ENCODE assay signal across 23 mouse cellular contexts in genomic region chr1:181327636-181328420, GRCm38 (mm10). TPM values are rescaled to one million over a fixed set of nuclear protein-coding genes. Genes with fewer than 3 reads are reported as not detected.
DNase-seq lines count a peak whose midpoint lies in the region; ATAC-seq lines count a peak whose summit lies in the region.
"Had no signal": no experiment of that assay in that cellular context is flagged by ENCODE, and none has a peak within 500 bp of the region (broad histone marks: within the 10 kb centered on the region; RNA-seq: fewer than 3 reads in every experiment).

No protein-coding gene starts in this region.

- 80% methylated on average over 10 of the region's 10 CpGs for WGBS in liver, embryonic 12.5 days (ENCODE audit: insufficient replicate concordance)
- 69% methylated on average over 10 of the region's 10 CpGs for WGBS in forebrain, embryonic 16.5 days
- 88% methylated on average over 10 of the region's 10 CpGs for WGBS in hindbrain, embryonic 12.5 days

- no peak for ATAC-seq in liver, embryonic 12.5 days
- ATAC-seq in forebrain, embryonic 16.5 days, result no peak
- ATAC-seq in hindbrain, embryonic 12.5 days (ENCODE audit: low FRiP score), result no peak
- ATAC-seq: forebrain, embryonic 15.5 days had no signal

- H3K4me1 ChIP-seq in liver, embryonic 12.5 days, result peaks cover 74% of the 10 kb centered on the region
- peaks cover 8% of the 10 kb centered on the region for H3K4me1 ChIP-seq in forebrain, embryonic 16.5 days (replicated peaks; ENCODE audit: control insufficient read depth, insufficient read depth, low read length)
- no peaks in the 10 kb centered on the region for H3K4me1 ChIP-seq in hindbrain, embryonic 12.5 days

- H3K4me3 ChIP-seq in liver, embryonic 12.5 days, result no peak overlapping the region
- no peak overlapping the region for H3K4me3 ChIP-seq in forebrain, embryonic 16.5 days (replicated peaks; ENCODE audit: low read length)
- H3K4me3 ChIP-seq in hindbrain, embryonic 12.5 days, result no peak overlapping the region
- H3K4me3 ChIP-seq: embryonic facial prominence, embryonic 13.5 days; forebrain, embryonic 15.5 days had no signal

- no peak overlapping the region for H3K9ac ChIP-seq in liver, embryonic 12.5 days
- no peak overlapping the region for H3K9ac ChIP-seq in forebrain, embryonic 16.5 days (replicated peaks; ENCODE audit: low read depth, low read length)
- no peak overlapping the region for H3K9ac ChIP-seq in hindbrain, embryonic 12.5 days
- H3K9ac ChIP-seq: embryonic facial prominence, embryonic 13.5 days; forebrain, embryonic 15.5 days; hindbrain, embryonic 14.5 days; liver, embryonic 14.5 days had no signal

- intact Hi-C loops in left cerebral cortex, postnatal 25 days (cut with DNase I), result loop anchor here (1.0 to 5.0 kb wide), 2 partner anchors 41 to 51 kb away; no protein-coding TSS in a partner anchor

- no peaks in the 10 kb centered on the region for H3K27me3 ChIP-seq in liver, embryonic 12.5 days (replicated peaks)
- no peaks in the 10 kb centered on the region for H3K27me3 ChIP-seq in forebrain, embryonic 16.5 days (replicated peaks; ENCODE audit: control insufficient read depth, insufficient read depth, low read length)
- H3K27me3 ChIP-seq in hindbrain, embryonic 12.5 days, result no peaks in the 10 kb centered on the region
- H3K27me3 ChIP-seq: embryonic facial prominence, embryonic 13.5 days; forebrain, embryonic 15.5 days had no signal

- H3K36me3 ChIP-seq in liver, embryonic 12.5 days, result no peaks in the 10 kb centered on the region
- H3K36me3 ChIP-seq in forebrain, embryonic 16.5 days (ENCODE audit: control insufficient read depth, insufficient read depth), result no peaks in the 10 kb centered on the region
- H3K36me3 ChIP-seq in hindbrain, embryonic 12.5 days, result no peaks in the 10 kb centered on the region
- H3K36me3 ChIP-seq: embryonic facial prominence, embryonic 13.5 days; forebrain, embryonic 15.5 days had no signal

- no peak overlapping the region for H3K4me2 ChIP-seq in liver, embryonic 12.5 days
- H3K4me2 ChIP-seq in forebrain, embryonic 16.5 days (ENCODE audit: low read length), result no peak overlapping the region
- H3K4me2 ChIP-seq in hindbrain, embryonic 12.5 days (replicated peaks), result no peak overlapping the region
- H3K4me2 ChIP-seq: embryonic facial prominence, embryonic 13.5 days; forebrain, embryonic 15.5 days; heart, embryonic 11.5 days; hindbrain, embryonic 14.5 days had no signal

- DNase-seq in liver (no peak), 416B (ENCODE audit: low read depth) (peak; percentile 55)
- peak; percentile 80 for DNase-seq in brain, adult 2 months (ENCODE audit: low read depth, low spot score)
- DNase-seq in left cerebral cortex, postnatal 25 days (ENCODE audit: low spot score in 2 of 2), result peak; percentile 56 to 93
- DNase-seq in urinary bladder, postnatal 25 days (ENCODE audit: low spot score), result no peak
- DNase-seq: adrenal gland, adult 2 months; cerebellum, adult 11-12 months; cerebellum, postnatal 14 days; gastrocnemius, postnatal 14 days; heart, postnatal 14 days; kidney, postnatal 36 days; layer of hippocampus, adult 9-11 months; thymus, postnatal 25 days had no signal

- H3K9me3 ChIP-seq in liver, embryonic 12.5 days (replicated peaks), result no peaks in the 10 kb centered on the region
- H3K9me3 ChIP-seq in forebrain, embryonic 16.5 days (ENCODE audit: control insufficient read depth, low read length), result no peaks in the 10 kb centered on the region
- H3K9me3 ChIP-seq in hindbrain, embryonic 12.5 days (replicated peaks), result no peaks in the 10 kb centered on the region
- H3K9me3 ChIP-seq: embryonic facial prominence, embryonic 13.5 days; forebrain, embryonic 15.5 days had no signal

- H3K27ac ChIP-seq in liver, embryonic 12.5 days, result 0 out of 2 replicates have a peak overlapping the region, but pooled peaks have one; percentile 10
- no peak overlapping the region for H3K27ac ChIP-seq in forebrain, embryonic 16.5 days (ENCODE audit: low read length)
- no peak overlapping the region for H3K27ac ChIP-seq in hindbrain, embryonic 12.5 days
- H3K27ac ChIP-seq: embryonic facial prominence, embryonic 13.5 days; forebrain, embryonic 15.5 days; hindbrain, embryonic 14.5 days; liver, embryonic 14.5 days had no signal

RNA-seq across cellular contexts. Expression of gene Cnih3, which starts 24.6 kb away (rescaled TPM):
- polyA plus RNA-seq in liver, embryonic 12.5 days (2016; fragmentation: Nextera tagmentation; extraction: Ambion mirVana), result 0.05 TPM in 2 replicates
- 10 to 100 TPM; 75.1 to 81.7 TPM for total RNA-seq in left cerebral cortex, postnatal 25 days (2021)
- 43.4 and 46.8 TPM in 2 replicates for polyA plus RNA-seq in forebrain, embryonic 16.5 days (2015; fragmentation: Nextera tagmentation; extraction: Ambion mirVana)
- 2.6 and 5.1 TPM in 2 replicates for polyA plus RNA-seq in hindbrain, embryonic 12.5 days (2016; fragmentation: Nextera tagmentation; extraction: Ambion mirVana)
- total RNA-seq: adrenal gland, adult 2 months; heart, postnatal 14 days; neutrophil, adult 5-6 weeks had no signal
- polyA plus RNA-seq: adrenal gland, adult 2 months; kidney, embryonic 14.5 days had no signal

Comparison
In these comparisons a context has a peak if more than half of its experiments do, and no peak if none do; other contexts are left out.
1. DNase-seq: peak in 416B (single experiment), brain, adult 2 months (single experiment) and left cerebral cortex, postnatal 25 days (2 of 2); none in liver (single experiment) and urinary bladder, postnatal 25 days (single experiment).